Mouse (Mus musculus) heart, adult 2 months (tissue): ENCODE measurements around the gene Atxn10.

Source experiments
- CTCF ChIP-seq: fragments of 200-600 bp; IDR thresholded peaks from 2 replicates; pipeline ENCODE4 v1.8.1; 2022; ENCODE audit warnings: antibody characterized with exemption, mild to moderate bottlenecking, moderate library complexity
- EP300 ChIP-seq: fragments of 200-500 bp; IDR thresholded peaks from 2 replicates; pipeline ENCODE4 v1.6.1; 2011; ENCODE audit warnings: low read depth, low read length, control low read depth; ENCODE audit not compliant: insufficient read depth
- POLR2A ChIP-seq: fragments of 200-500 bp; IDR thresholded peaks from 2 replicates; pipeline ENCODE4 v1.6.1; 2011; ENCODE audit warnings: mild to moderate bottlenecking, low read depth, low read length, control low read depth; ENCODE audit not compliant: insufficient read depth

GRCm38 (mm10) chr15:85364366-85364765 is 28.3 kb downstream of the Atxn10 start:
- TF ChIP-seq POLR2A (no peak), CTCF (no peak), EP300 (no peak)
